Mouse (Mus musculus) MEL (cell line): ENCODE measurements at regions not wholly inside any gene's neighbourhood (a gene's known extent, or its start where the extent isn't known, plus 50 kb on each side); places are given as distances from the start of the nearest gene placed in this dataset.

ENCODE experiments used
- DNase-seq: peaks from one replicate; pipeline ENCODE4 v3.0.0; 2011; ENCODE audit warnings: low read depth, low spot score
- H3K27ac ChIP-seq: 2 replicates; pipeline ENCODE4 v1.5.1; 2012; ENCODE audit warnings: low read depth, mild to moderate bottlenecking, control low read depth, low read length, moderate library complexity; ENCODE audit not compliant: control insufficient read depth
- H3K27me3 ChIP-seq, 2 experiments: fragments of 150-350 bp in 1 of 2; sonication (generic) in 1 of 2; 2 replicates each; pipeline ENCODE4 v1.6.1; 2012; ENCODE audit warnings: low read length in 2 of 2, mild to moderate bottlenecking in 2 of 2, improper control_type of control experiment in 1 of 2, moderate library complexity in 1 of 2; ENCODE audit not compliant: insufficient read depth in 2 of 2, control insufficient read depth in 1 of 2
- H3K36me3 ChIP-seq, 2 experiments: 2 replicates each; pipeline ENCODE4 v1.6.1; 2012 to 2014; ENCODE audit warnings: low read length in 2 of 2, improper control_type of control experiment in 1 of 2, inconsistent platforms in 1 of 2, mild to moderate bottlenecking in 1 of 2; ENCODE audit not compliant: insufficient read depth in 2 of 2, control insufficient read depth in 1 of 2
- H3K4me1 ChIP-seq, 2 experiments: fragments of 150-350 bp in 1 of 2; sonication (generic) in 1 of 2; 2 replicates each; pipeline ENCODE4 v1.6.1; 2012; ENCODE audit warnings: low read length in 2 of 2, improper control_type of control experiment in 1 of 2, mild to moderate bottlenecking in 1 of 2; ENCODE audit not compliant: insufficient read depth in 2 of 2, control insufficient read depth in 1 of 2
- H3K4me3 ChIP-seq, 2 experiments: fragments of 150-350 bp in 1 of 2; sonication (generic) in 1 of 2; 2 replicates each; pipeline ENCODE4 v1.5.1; 2012; ENCODE audit warnings: low read depth in 2 of 2, low read length in 2 of 2, mild to moderate bottlenecking in 2 of 2, moderate library complexity in 2 of 2, control low read depth in 1 of 2, improper control_type of control experiment in 1 of 2; ENCODE audit not compliant: control insufficient read depth in 1 of 2, insufficient read depth in 1 of 2
- H3K79me2 ChIP-seq: 2 replicates; pipeline ENCODE4 v1.6.1; 2012; ENCODE audit warnings: mild to moderate bottlenecking, low read length, moderate library complexity; ENCODE audit not compliant: control insufficient read depth, poor library complexity, insufficient read depth
- H3K9ac ChIP-seq: 2 replicates; pipeline ENCODE4 v1.6.1; 2012; ENCODE audit warnings: low read depth, mild to moderate bottlenecking, control low read depth, low read length, moderate library complexity; ENCODE audit not compliant: control insufficient read depth, poor library complexity, severe bottlenecking
- H3K9me3 ChIP-seq: fragments of 150-350 bp; sonication (generic); replicated peaks from 2 replicates; pipeline ENCODE4 v1.6.1; 2012; ENCODE audit warnings: mild to moderate bottlenecking, low read length, improper control_type of control experiment, moderate library complexity; ENCODE audit not compliant: insufficient read depth
- BHLHE40 ChIP-seq: IDR thresholded peaks from 2 replicates; pipeline ENCODE4 v1.6.1; 2012; ENCODE audit warnings: low read depth, mild to moderate bottlenecking, inconsistent platforms, low read length, improper control_type of control experiment, borderline replicate concordance
- E2F4 ChIP-seq: IDR thresholded peaks from 2 replicates; pipeline ENCODE4 v1.6.1; 2011; ENCODE audit warnings: low read depth, low read length, improper control_type of control experiment, borderline replicate concordance
- ELF1 ChIP-seq: IDR thresholded peaks from 2 replicates; pipeline ENCODE4 v1.6.1; 2014; ENCODE audit warnings: low read depth, mild to moderate bottlenecking, inconsistent platforms, low read length, improper control_type of control experiment, moderate library complexity
- EP300 ChIP-seq, 2 experiments: IDR thresholded peaks; 2 replicates each; pipeline ENCODE4 v1.6.1; 2011; ENCODE audit warnings: improper control_type of control experiment in 2 of 2, low read length in 2 of 2, low read depth in 1 of 2, mild to moderate bottlenecking in 1 of 2
- JUND ChIP-seq: IDR thresholded peaks from 2 replicates; pipeline ENCODE4 v1.6.1; 2011; ENCODE audit warnings: low read depth, mild to moderate bottlenecking, improper control_type of control experiment, low read length
- KAT2A ChIP-seq: conservative IDR thresholded peaks from 2 replicates; pipeline ENCODE4 v1.6.1; 2012; ENCODE audit warnings: low read depth, low read length, improper control_type of control experiment, inconsistent platforms
- MAX ChIP-seq: IDR thresholded peaks from 2 replicates; pipeline ENCODE4 v1.6.1; 2011; ENCODE audit warnings: low read length, improper control_type of control experiment
- MXI1 ChIP-seq: IDR thresholded peaks from 2 replicates; pipeline ENCODE4 v1.6.1; 2011; ENCODE audit warnings: mild to moderate bottlenecking, low read depth, low read length, improper control_type of control experiment
- NELFE ChIP-seq: IDR thresholded peaks from 2 replicates; pipeline ENCODE4 v1.6.1; 2011; ENCODE audit warnings: low read depth, low read length, improper control_type of control experiment
- NRF1 ChIP-seq: IDR thresholded peaks from 2 replicates; pipeline ENCODE4 v1.6.1; 2014; ENCODE audit warnings: low read depth, mild to moderate bottlenecking, inconsistent platforms, low read length, improper control_type of control experiment, moderate library complexity; ENCODE audit not compliant: poor library complexity, insufficient read depth, severe bottlenecking
- POLR2AphosphoS2 ChIP-seq: IDR thresholded peaks from 2 replicates; pipeline ENCODE4 v1.6.1; 2011; ENCODE audit warnings: low read length, improper control_type of control experiment
- RAD21 ChIP-seq: IDR thresholded peaks from 2 replicates; pipeline ENCODE4 v1.6.1; 2011; ENCODE audit warnings: mild to moderate bottlenecking, low read depth, low read length, improper control_type of control experiment
- SMC3 ChIP-seq: IDR thresholded peaks from 2 replicates; pipeline ENCODE4 v1.6.1; 2011; ENCODE audit warnings: low read depth, low read length, improper control_type of control experiment
- TBP ChIP-seq: IDR thresholded peaks from 2 replicates; pipeline ENCODE4 v1.8.0; 2011; ENCODE audit warnings: low read depth, low read length, improper control_type of control experiment
- TCF12 ChIP-seq: IDR thresholded peaks from 2 replicates; pipeline ENCODE4 v1.6.1; 2014; ENCODE audit warnings: low read depth, mild to moderate bottlenecking, inconsistent platforms, low read length, improper control_type of control experiment, moderate library complexity
- USF2 ChIP-seq, 2 experiments: IDR thresholded peaks; 2 replicates each; pipeline ENCODE4 v1.6.1; 2011 to 2012; ENCODE audit warnings: improper control_type of control experiment in 2 of 2, low read length in 2 of 2, borderline replicate concordance in 1 of 2, inconsistent platforms in 1 of 2, low read depth in 1 of 2, mild to moderate bottlenecking in 1 of 2; ENCODE audit not compliant: insufficient read depth in 1 of 2
- ZKSCAN1 ChIP-seq: IDR thresholded peaks from 2 replicates; pipeline ENCODE4 v1.6.1; 2012; ENCODE audit warnings: low read depth, mild to moderate bottlenecking, inconsistent platforms, low read length, improper control_type of control experiment, moderate library complexity
- ZNF384 ChIP-seq: IDR thresholded peaks from 2 replicates; pipeline ENCODE4 v1.6.1; 2012; ENCODE audit warnings: low read depth, mild to moderate bottlenecking, inconsistent platforms, low read length, improper control_type of control experiment

DNA sequence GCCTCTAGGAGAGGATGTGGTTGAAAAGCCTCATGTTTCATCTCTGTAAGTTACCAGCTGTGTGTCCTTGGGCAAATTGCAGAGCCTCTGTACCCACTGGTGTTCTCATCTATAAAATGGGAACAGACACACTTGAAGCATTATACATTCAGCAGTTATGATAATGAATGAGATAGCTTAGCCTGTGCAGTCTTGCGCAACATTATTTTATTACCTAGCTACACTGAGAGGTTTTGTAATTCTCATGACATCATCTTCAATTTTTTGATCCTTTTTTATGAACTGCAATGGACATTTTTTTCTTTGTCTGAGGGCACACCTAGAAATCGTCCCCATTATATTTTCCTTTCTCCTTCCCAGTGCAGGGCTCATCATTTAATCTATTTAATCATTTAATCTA, 153.5 kb downstream of the Trmt11 start:
- H3K79me2 ChIP-seq, result no peaks in the 10 kb centered on the region
- no peak overlapping the region for H3K27ac ChIP-seq
- H3K36me3 ChIP-seq, result no peaks in the 10 kb centered on the region
- no peak for TF ChIP-seq USF2 (IDR thresholded peaks at IDR 0.05; ENCODE audit: borderline replicate concordance in 1 of 2, insufficient read depth in 1 of 2, low read depth in 1 of 2, low read length in 2 of 2)
- TF ChIP-seq RAD21, result no peak
- TF ChIP-seq BHLHE40, result no peak
- no peak for TF ChIP-seq ELF1
- no peak for TF ChIP-seq SMC3
- no peak for TF ChIP-seq E2F4
- TF ChIP-seq NELFE, result no peak
- H3K27me3 ChIP-seq, result no peaks in the 10 kb centered on the region; a peak in 1 of 4 replicates
- no peaks in the 10 kb centered on the region for H3K4me1 ChIP-seq
- no peak for DNase-seq
- H3K4me3 ChIP-seq, result no peak overlapping the region
- H3K9ac ChIP-seq, result no peak overlapping the region
- no peaks in the 10 kb centered on the region for H3K9me3 ChIP-seq

GRCm38 (mm10) chr10:30446572-30446971, 154.0 kb downstream of the Trmt11 start:
- TF ChIP-seq NELFE (no peak), NRF1 (no peak), ZKSCAN1 (no peak), JUND (no peak), MAX (no peak), POLR2AphosphoS2 (no peak), MXI1 (no peak), RAD21 (no peak), EP300 (IDR thresholded peaks at IDR 0.05; ENCODE audit: low read depth in 1 of 2, low read length in 2 of 2) (no peak), ZNF384 (no peak), TBP (no peak), USF2 (IDR thresholded peaks at IDR 0.05; ENCODE audit: borderline replicate concordance in 1 of 2, insufficient read depth in 1 of 2, low read depth in 1 of 2, low read length in 2 of 2) (no peak), TCF12 (no peak), KAT2A (no peak)
- TF ChIP-seq, all 39 proteins: peak for 0
- no peak for DNase-seq
- H3K27me3 ChIP-seq, result no peaks in the 10 kb centered on the region; a peak in 1 of 4 replicates

More at GRCm38 (mm10) chr10:30446572-30446971, 154.0 kb downstream of the Trmt11 start:
- no peaks in the 10 kb centered on the region for H3K4me1 ChIP-seq
- no peaks in the 10 kb centered on the region for H3K79me2 ChIP-seq
- H3K27ac ChIP-seq, result no peak overlapping the region
- no peaks in the 10 kb centered on the region for H3K36me3 ChIP-seq
- H3K9me3 ChIP-seq, result no peaks in the 10 kb centered on the region
- no peak overlapping the region for H3K4me3 ChIP-seq
- no peak overlapping the region for H3K9ac ChIP-seq
